Mouse (Mus musculus): ENCODE measurements around the gene Saysd1. TPM values are rescaled to one million over a fixed set of nuclear protein-coding genes. Genes with fewer than 3 reads are reported as not detected.

Gene Saysd1
- total and polyA plus RNA-seq, 3 experiments: 3.2 to 4.4 TPM; not detected in 1

- H3K27me3 ChIP-seq (ENCODE audit: control insufficient read depth in 1 of 2, insufficient read depth in 2 of 2, low read length in 2 of 2): no peaks in the 10 kb centered on the region
- no peak overlapping the region for H3K27ac ChIP-seq (ENCODE audit: control insufficient read depth, low read depth, low read length)
- 0 out of 2 replicates have a peak, but pooled peaks cover 1% of the 10 kb centered on the region for H3K79me2 ChIP-seq (ENCODE audit: control insufficient read depth, insufficient read depth, low read length, poor library complexity)
- TF ChIP-seq TBP (IDR thresholded peaks at IDR 0.05; ENCODE audit: low read depth, low read length) (no peak), GABPA (IDR thresholded peaks at IDR 0.05; ENCODE audit: low read depth, low read length) (no peak), MXI1 (IDR thresholded peaks at IDR 0.05; ENCODE audit: low read depth, low read length) (no peak)
- H3K4me1 ChIP-seq (ENCODE audit: control insufficient read depth in 1 of 2, insufficient read depth in 2 of 2, low read length in 2 of 2): peaks cover 0 to 12% of the 10 kb centered on the region in 2 experiments; a peak in 3 of 4 replicates
- no peak for DNase-seq (ENCODE audit: low read depth, low spot score)
- H3K9me3 ChIP-seq (replicated peaks; ENCODE audit: insufficient read depth, low read length): no peaks in the 10 kb centered on the region
- peaks cover 0 to 10% of the 10 kb centered on the region in 2 experiments; a peak in 1 of 4 replicates for H3K36me3 ChIP-seq (ENCODE audit: control insufficient read depth in 1 of 2, insufficient read depth in 2 of 2, low read length in 2 of 2)
- H3K4me3 ChIP-seq (ENCODE audit: control insufficient read depth in 1 of 2, insufficient read depth in 1 of 2, low read depth in 2 of 2, low read length in 2 of 2): no peak overlapping the region
- no peak overlapping the region for H3K9ac ChIP-seq (ENCODE audit: control insufficient read depth, low read depth, low read length, poor library complexity, severe bottlenecking)
Measured at GRCm38 (mm10) chr14:20172509-20172908, 34.2 kb upstream of the Saysd1 start.

GRCm38 (mm10) chr14:20171840-20172239 lies 33.5 kb upstream of the Saysd1 start:
- H3K36me3 ChIP-seq (ENCODE audit: control insufficient read depth in 1 of 2, insufficient read depth in 2 of 2, low read length in 2 of 2): peaks cover 0 to 10% of the 10 kb centered on the region in 2 experiments; a peak in 1 of 4 replicates
- H3K9ac ChIP-seq (ENCODE audit: control insufficient read depth, low read depth, low read length, poor library complexity, severe bottlenecking): no peak overlapping the region
- DNase-seq (ENCODE audit: low read depth, low spot score): no peak
- H3K9me3 ChIP-seq (replicated peaks; ENCODE audit: insufficient read depth, low read length): no peaks in the 10 kb centered on the region
- no peak overlapping the region for H3K27ac ChIP-seq (ENCODE audit: control insufficient read depth, low read depth, low read length)
- H3K27me3 ChIP-seq (ENCODE audit: control insufficient read depth in 1 of 2, insufficient read depth in 2 of 2, low read length in 2 of 2): no peaks in the 10 kb centered on the region
- no peak for TF ChIP-seq UBTF (IDR thresholded peaks at IDR 0.05; ENCODE audit: borderline replicate concordance, insufficient read depth, low read depth, low read length)
- no peak for TF ChIP-seq BHLHE40 (IDR thresholded peaks at IDR 0.05; ENCODE audit: borderline replicate concordance, low read depth, low read length)
- TF ChIP-seq HCFC1 (IDR thresholded peaks at IDR 0.05; ENCODE audit: low read depth, low read length): no peak
- no peak for TF ChIP-seq ZC3H11A (IDR thresholded peaks at IDR 0.05; ENCODE audit: low read depth, low read length)
- TF ChIP-seq SIN3A (IDR thresholded peaks at IDR 0.05; ENCODE audit: low read length): no peak
- TF ChIP-seq USF2 (IDR thresholded peaks at IDR 0.05; ENCODE audit: borderline replicate concordance in 1 of 2, insufficient read depth in 1 of 2, low read depth in 1 of 2, low read length in 2 of 2): no peak
- no peak for TF ChIP-seq USF1 (IDR thresholded peaks at IDR 0.05; ENCODE audit: low read depth, low read length)
- TF ChIP-seq CHD2 (IDR thresholded peaks at IDR 0.05; ENCODE audit: low read length): no peak
- TF ChIP-seq E2F4 (IDR thresholded peaks at IDR 0.05; ENCODE audit: borderline replicate concordance, low read depth, low read length): no peak
- TF ChIP-seq MAFK (IDR thresholded peaks at IDR 0.05; ENCODE audit: borderline replicate concordance, low read depth, low read length): no peak
- no peak for TF ChIP-seq MAX (IDR thresholded peaks at IDR 0.05; ENCODE audit: low read length)
- TF ChIP-seq CHD1 (IDR thresholded peaks at IDR 0.05; ENCODE audit: low read depth, low read length): no peak
- no peak for TF ChIP-seq JUND (IDR thresholded peaks at IDR 0.05; ENCODE audit: low read depth, low read length)
- no peak for TF ChIP-seq ELF1 (IDR thresholded peaks at IDR 0.05; ENCODE audit: low read depth, low read length)
- TF ChIP-seq SMC3 (IDR thresholded peaks at IDR 0.05; ENCODE audit: low read depth, low read length): no peak
- no peak for TF ChIP-seq MYB (IDR thresholded peaks at IDR 0.05; ENCODE audit: low read depth, low read length)
- H3K4me1 ChIP-seq (ENCODE audit: control insufficient read depth in 1 of 2, insufficient read depth in 2 of 2, low read length in 2 of 2): peaks cover 0 to 12% of the 10 kb centered on the region in 2 experiments; a peak in 3 of 4 replicates
- H3K79me2 ChIP-seq (ENCODE audit: control insufficient read depth, insufficient read depth, low read length, poor library complexity): 0 out of 2 replicates have a peak, but pooled peaks cover 1% of the 10 kb centered on the region
- no peak overlapping the region for H3K4me3 ChIP-seq (ENCODE audit: control insufficient read depth in 1 of 2, insufficient read depth in 1 of 2, low read depth in 2 of 2, low read length in 2 of 2)

Measured in MEL (cell line).